Mouse (Mus musculus): ENCODE measurements around the gene Pip5k1b. TPM values are rescaled to one million over a fixed set of nuclear protein-coding genes. Genes with fewer than 3 reads are reported as not detected.

The Pip5k1b gene
- polyA plus RNA-seq, 1 experiment: 3.1 TPM

DNA sequence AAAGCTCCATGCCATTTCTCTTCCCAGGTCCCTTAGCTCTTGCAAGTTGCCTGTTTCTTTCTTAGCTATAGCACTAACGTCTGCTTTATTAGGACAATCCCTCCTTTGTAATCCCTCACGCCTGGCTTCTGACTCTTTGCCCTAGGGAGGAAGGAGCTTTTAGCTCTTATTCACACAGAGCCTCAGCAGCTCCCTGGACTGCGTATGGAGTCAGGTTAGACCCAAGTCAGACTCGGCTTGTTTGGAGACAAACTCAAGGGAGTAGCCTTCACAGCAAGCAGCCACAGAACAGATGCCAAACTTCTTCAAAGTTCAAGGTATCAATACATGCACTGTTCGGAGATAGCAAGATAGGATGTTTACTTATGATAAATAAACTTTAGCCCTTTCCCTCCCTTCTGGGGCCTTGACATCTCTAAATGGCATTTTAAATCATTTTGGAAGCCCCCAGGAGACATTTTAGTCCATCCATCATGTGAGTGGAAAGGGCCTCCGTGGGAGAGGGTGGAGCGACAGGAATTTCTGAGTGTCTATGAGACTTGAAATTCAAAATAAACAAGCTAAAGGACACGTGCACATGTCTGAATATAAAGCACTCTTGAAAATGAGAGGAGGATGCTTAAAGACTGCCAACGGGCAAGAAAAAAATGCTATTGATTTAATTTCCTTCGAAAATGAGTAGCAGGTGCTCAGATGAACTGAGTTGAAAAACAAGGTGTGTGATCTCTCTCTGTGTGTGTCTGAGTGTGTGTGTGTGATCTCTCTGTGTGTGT is 231.6 kb downstream of the Pip5k1b start:
- H3K4me3 ChIP-seq (ENCODE audit: extremely low read depth, insufficient read depth, insufficient read length): no peak overlapping the region
- H3K4me1 ChIP-seq (ENCODE audit: control insufficient read depth, insufficient read depth, insufficient read length): no peaks in the 10 kb centered on the region
- 85% methylated on average over 10 of the region's 10 CpGs for WGBS
- TF ChIP-seq POLR2A (IDR thresholded peaks at IDR 0.05; ENCODE audit: low read depth, low read length) (no peak), CTCF (IDR thresholded peaks at IDR 0.05; ENCODE audit: extremely low read depth, insufficient read depth, insufficient read length, insufficient replicate concordance) (no peak)
- H3K36me3 ChIP-seq (ENCODE audit: control insufficient read depth, insufficient read depth, low read length): no peaks in the 10 kb centered on the region
- DNase-seq (ENCODE audit: low read depth in 1 of 2, low spot score in 2 of 2): no peak
- H3K27me3 ChIP-seq (ENCODE audit: control insufficient read depth, insufficient read depth, low read length): no peaks in the 10 kb centered on the region
- no peak overlapping the region for H3K27ac ChIP-seq (ENCODE audit: insufficient read depth, low read length)

DNA sequence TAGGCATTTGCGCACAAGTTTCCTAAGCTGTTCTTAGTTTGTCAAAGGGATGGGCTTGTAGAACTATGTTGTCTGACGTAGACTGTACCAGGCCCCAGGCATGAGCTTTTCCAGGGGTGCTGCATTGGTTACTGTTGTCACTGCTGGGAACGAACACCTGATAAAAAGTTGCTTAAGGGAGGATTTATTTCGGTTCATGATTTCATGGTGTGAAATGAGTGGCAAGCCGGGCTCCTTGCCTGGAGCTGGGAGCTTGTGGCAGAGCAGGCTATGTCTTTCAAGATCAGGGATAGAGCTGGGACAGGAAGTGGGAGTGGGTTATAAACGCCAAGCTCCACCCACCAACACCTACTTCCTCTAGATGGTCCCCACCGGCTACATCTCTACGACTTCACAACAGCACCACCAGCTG is 233.8 kb downstream of the Pip5k1b start:
- no peaks in the 10 kb centered on the region for H3K27me3 ChIP-seq (ENCODE audit: control insufficient read depth, insufficient read depth, low read length)
- no peak for DNase-seq (ENCODE audit: low read depth in 1 of 2, low spot score in 2 of 2)
- no peaks in the 10 kb centered on the region for H3K36me3 ChIP-seq (ENCODE audit: control insufficient read depth, insufficient read depth, low read length)
- H3K27ac ChIP-seq (ENCODE audit: insufficient read depth, low read length): no peak overlapping the region
- no peak for TF ChIP-seq POLR2A (IDR thresholded peaks at IDR 0.05; ENCODE audit: low read depth, low read length)
- TF ChIP-seq CTCF (IDR thresholded peaks at IDR 0.05; ENCODE audit: extremely low read depth, insufficient read depth, insufficient read length, insufficient replicate concordance): no peak
- WGBS: 82% methylated on average over 8 of the region's 8 CpGs
- no peaks in the 10 kb centered on the region for H3K4me1 ChIP-seq (ENCODE audit: control insufficient read depth, insufficient read depth, insufficient read length)
- no peak overlapping the region for H3K4me3 ChIP-seq (ENCODE audit: extremely low read depth, insufficient read depth, insufficient read length)

DNA sequence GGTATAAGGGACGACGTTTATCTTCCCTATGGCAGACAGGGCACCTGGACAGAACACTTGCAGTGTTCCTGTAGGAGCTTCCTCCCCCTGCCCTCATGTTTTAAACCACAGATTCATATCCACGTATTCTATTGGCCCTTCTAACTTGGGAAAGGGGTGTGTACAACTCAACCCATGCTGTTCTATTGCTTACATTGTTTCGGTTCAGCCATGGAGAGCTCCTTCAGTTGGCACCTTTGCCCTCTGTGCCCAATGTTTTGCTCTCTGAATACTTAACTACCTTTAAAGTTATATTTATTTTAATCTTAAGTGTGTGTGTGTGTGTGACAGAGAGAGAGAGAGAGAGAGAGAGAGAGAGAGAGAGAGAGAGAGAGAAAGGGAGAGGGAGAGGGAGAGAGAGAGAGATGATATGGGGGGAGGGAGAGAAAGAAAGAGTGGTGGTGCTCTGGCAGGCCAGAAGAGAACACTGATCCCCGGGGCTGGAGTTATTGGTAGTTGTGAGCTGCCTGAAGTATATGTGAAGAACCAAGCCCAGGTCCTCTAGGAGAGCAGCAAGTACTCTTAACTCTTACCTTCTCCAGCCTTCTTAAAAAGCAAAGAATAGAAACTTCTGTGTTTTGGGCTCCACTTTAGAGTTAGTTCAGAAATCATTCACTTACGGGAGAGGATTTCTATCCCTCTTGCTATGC is 234.3 kb downstream of the Pip5k1b start:
- Histone ChIP-seq H3K4me3 (ENCODE audit: extremely low read depth, insufficient read depth, insufficient read length) (no peak overlapping the region), H3K27ac (ENCODE audit: insufficient read depth, low read length) (no peak overlapping the region), H3K4me1 (ENCODE audit: control insufficient read depth, insufficient read depth, insufficient read length) (no peaks in the 10 kb centered on the region), H3K27me3 (ENCODE audit: control insufficient read depth, insufficient read depth, low read length) (no peaks in the 10 kb centered on the region), H3K36me3 (ENCODE audit: control insufficient read depth, insufficient read depth, low read length) (no peaks in the 10 kb centered on the region)
- no peak for DNase-seq (ENCODE audit: low read depth in 1 of 2, low spot score in 2 of 2)
- TF ChIP-seq POLR2A (IDR thresholded peaks at IDR 0.05; ENCODE audit: low read depth, low read length): no peak
- TF ChIP-seq CTCF (IDR thresholded peaks at IDR 0.05; ENCODE audit: extremely low read depth, insufficient read depth, insufficient read length, insufficient replicate concordance): no peak
- 95% methylated on average over 6 of the region's 6 CpGs for WGBS

DNA sequence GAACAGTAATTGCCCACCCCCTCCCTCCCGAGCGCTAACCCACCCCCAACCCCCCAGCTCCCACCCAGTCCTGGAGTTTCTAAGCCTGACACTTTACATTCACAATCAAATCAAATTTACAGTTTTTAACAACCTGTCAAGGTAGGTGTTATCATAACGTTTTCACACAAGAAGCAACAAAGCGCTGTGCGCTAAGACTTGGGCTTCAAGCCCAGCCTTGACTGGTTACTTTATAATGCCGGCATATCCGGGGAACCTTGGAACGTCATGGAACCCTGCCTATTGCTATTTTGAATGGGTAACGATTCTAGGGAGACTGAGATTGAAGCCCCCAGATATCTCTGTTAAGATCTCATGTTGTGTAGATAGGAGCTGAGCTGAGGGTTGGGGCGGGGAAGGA is 237.5 kb downstream of the Pip5k1b start:
- WGBS: 93% methylated on average over 10 of the region's 10 CpGs
- H3K27me3 ChIP-seq (ENCODE audit: control insufficient read depth, insufficient read depth, low read length): no peaks in the 10 kb centered on the region
- no peak overlapping the region for H3K4me3 ChIP-seq (ENCODE audit: extremely low read depth, insufficient read depth, insufficient read length)
- H3K4me1 ChIP-seq (ENCODE audit: control insufficient read depth, insufficient read depth, insufficient read length): no peaks in the 10 kb centered on the region
- no peak overlapping the region for H3K27ac ChIP-seq (ENCODE audit: insufficient read depth, low read length)
- TF ChIP-seq CTCF (IDR thresholded peaks at IDR 0.05; ENCODE audit: extremely low read depth, insufficient read depth, insufficient read length, insufficient replicate concordance) (no peak), POLR2A (IDR thresholded peaks at IDR 0.05; ENCODE audit: low read depth, low read length) (no peak)
- no peaks in the 10 kb centered on the region for H3K36me3 ChIP-seq (ENCODE audit: control insufficient read depth, insufficient read depth, low read length)
- DNase-seq (ENCODE audit: low read depth in 1 of 2, low spot score in 2 of 2): no peak

DNA sequence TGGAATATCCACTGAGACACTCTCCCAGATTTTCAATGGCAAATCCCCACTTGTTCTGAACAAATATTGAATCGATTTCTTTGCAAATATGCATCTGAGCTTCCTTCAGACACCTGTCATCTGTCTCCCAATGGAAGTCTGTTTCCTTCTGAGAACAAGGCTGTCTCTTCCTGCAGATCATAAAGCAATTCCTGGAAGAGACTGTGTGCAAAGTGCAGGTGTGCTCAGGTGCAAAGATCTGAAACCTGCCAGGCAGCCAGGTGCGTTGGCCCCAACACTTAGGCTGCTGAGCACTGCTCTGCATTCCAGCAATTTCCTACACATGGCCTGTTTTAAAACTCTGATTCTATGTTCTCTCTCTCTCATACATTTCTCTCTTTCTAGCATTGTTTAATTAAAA is 237.9 kb downstream of the Pip5k1b start:
- no peak overlapping the region for H3K27ac ChIP-seq (ENCODE audit: insufficient read depth, low read length)
- no peaks in the 10 kb centered on the region for H3K4me1 ChIP-seq (ENCODE audit: control insufficient read depth, insufficient read depth, insufficient read length)
- no peak for DNase-seq (ENCODE audit: low read depth in 1 of 2, low spot score in 2 of 2)
- H3K36me3 ChIP-seq (ENCODE audit: control insufficient read depth, insufficient read depth, low read length): no peaks in the 10 kb centered on the region
- H3K4me3 ChIP-seq (ENCODE audit: extremely low read depth, insufficient read depth, insufficient read length): no peak overlapping the region
- TF ChIP-seq CTCF (IDR thresholded peaks at IDR 0.05; ENCODE audit: extremely low read depth, insufficient read depth, insufficient read length, insufficient replicate concordance): no peak
- no peak for TF ChIP-seq POLR2A (IDR thresholded peaks at IDR 0.05; ENCODE audit: low read depth, low read length)
- no peaks in the 10 kb centered on the region for H3K27me3 ChIP-seq (ENCODE audit: control insufficient read depth, insufficient read depth, low read length)
- WGBS: 89% methylated on average over 2 of the region's 2 CpGs

DNA sequence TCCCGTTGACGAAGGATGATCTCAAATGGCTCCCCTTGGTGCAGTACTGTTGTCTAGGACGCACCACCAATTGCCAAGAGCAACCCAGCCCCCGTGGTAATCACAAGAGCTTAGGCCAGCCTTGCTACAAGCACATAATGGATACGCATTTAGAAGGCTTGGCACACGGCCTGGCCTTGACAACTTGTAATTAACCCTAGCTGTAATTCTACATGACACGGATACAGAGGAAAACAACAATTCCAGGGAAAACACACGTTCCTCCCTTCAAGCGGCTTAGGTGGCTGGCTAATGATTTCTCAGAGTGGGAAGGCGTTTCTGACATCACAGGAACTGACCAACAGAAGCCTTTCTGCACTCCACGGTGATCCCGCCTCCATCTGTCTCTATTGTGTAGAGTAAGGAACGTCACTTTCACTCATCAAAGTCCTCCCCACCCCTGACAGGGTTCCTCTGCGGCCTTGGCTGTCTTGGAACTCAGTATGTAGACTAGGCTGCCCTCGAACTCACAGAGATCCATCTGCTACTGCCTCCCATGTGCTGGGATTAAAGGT is 238.6 kb downstream of the Pip5k1b start:
- 91% methylated on average over 15 of the region's 15 CpGs for WGBS

More for the DNA sequence above, 238.6 kb downstream of the Pip5k1b start:
- H3K4me1 ChIP-seq (ENCODE audit: control insufficient read depth, insufficient read depth, insufficient read length): no peaks in the 10 kb centered on the region
- H3K36me3 ChIP-seq (ENCODE audit: control insufficient read depth, insufficient read depth, low read length): no peaks in the 10 kb centered on the region
- TF ChIP-seq POLR2A (IDR thresholded peaks at IDR 0.05; ENCODE audit: low read depth, low read length) (no peak), CTCF (IDR thresholded peaks at IDR 0.05; ENCODE audit: extremely low read depth, insufficient read depth, insufficient read length, insufficient replicate concordance) (no peak)
- no peak for DNase-seq (ENCODE audit: low read depth in 1 of 2, low spot score in 2 of 2)
- H3K27ac ChIP-seq (ENCODE audit: insufficient read depth, low read length): no peak overlapping the region
- no peak overlapping the region for H3K4me3 ChIP-seq (ENCODE audit: extremely low read depth, insufficient read depth, insufficient read length)
- no peaks in the 10 kb centered on the region for H3K27me3 ChIP-seq (ENCODE audit: control insufficient read depth, insufficient read depth, low read length)

Measured in spleen, adult 2 months (tissue).